Mouse (Mus musculus): ENCODE data around the gene Hist2h3b. TPM values are rescaled to one million over a fixed set of nuclear protein-coding genes. Genes with fewer than 3 reads are reported as not detected.

The Hist2h3b gene
- polyA plus RNA-seq, 1 experiment from 2014 or later: 13.3 TPM

DNA sequence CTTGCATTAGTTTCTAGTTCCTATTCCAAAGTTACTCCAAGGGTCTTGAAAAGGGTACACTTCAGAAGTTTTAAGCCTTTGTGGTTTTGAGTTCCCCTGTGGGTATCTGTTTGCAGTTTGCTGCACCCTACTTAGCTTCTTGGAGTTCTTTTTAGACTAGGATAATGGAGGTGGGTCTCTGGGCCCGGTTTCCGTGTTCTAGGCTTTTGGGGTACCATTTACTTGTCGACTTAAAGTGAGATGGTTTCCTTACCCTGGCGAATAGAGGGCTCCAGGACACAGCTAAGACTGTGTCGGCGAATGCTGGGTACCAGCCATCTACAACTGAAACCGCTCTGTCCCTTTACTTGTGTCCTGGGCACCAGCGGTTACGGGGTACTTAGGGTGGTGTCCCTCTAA is 46.8 kb upstream of the Hist2h3b start:
- peak overlapping the region; percentile 26; the same call in 1 of the 2 replicates for H3K9ac ChIP-seq (ENCODE audit: low read depth, low read length)
- H3K9me3 ChIP-seq (ENCODE audit: control insufficient read depth): no peaks in the 10 kb centered on the region
- no peaks in the 10 kb centered on the region for H3K27me3 ChIP-seq (replicated peaks; ENCODE audit: control insufficient read depth, insufficient read depth, low read length)
- H3K4me3 ChIP-seq (ENCODE audit: low read depth, low read length): peak overlapping the region; percentile 59
- H3K4me2 ChIP-seq (replicated peaks; ENCODE audit: low read depth): peak overlapping the region; percentile 76
- TF ChIP-seq CTCF (IDR thresholded peaks at IDR 0.05; ENCODE audit: low read depth): no peak
- WGBS: 12% methylated on average over 9 of the region's 9 CpGs
- peaks cover 3% of the 10 kb centered on the region; the same call in 1 of the 2 replicates for H3K4me1 ChIP-seq (replicated peaks; ENCODE audit: control insufficient read depth, insufficient read depth, low read length)
- peak overlapping the region; percentile 92 for H3K27ac ChIP-seq (ENCODE audit: low read depth, low read length)
- ATAC-seq: no peak
- H3K36me3 ChIP-seq (ENCODE audit: control insufficient read depth, insufficient read depth): no peaks in the 10 kb centered on the region

DNA sequence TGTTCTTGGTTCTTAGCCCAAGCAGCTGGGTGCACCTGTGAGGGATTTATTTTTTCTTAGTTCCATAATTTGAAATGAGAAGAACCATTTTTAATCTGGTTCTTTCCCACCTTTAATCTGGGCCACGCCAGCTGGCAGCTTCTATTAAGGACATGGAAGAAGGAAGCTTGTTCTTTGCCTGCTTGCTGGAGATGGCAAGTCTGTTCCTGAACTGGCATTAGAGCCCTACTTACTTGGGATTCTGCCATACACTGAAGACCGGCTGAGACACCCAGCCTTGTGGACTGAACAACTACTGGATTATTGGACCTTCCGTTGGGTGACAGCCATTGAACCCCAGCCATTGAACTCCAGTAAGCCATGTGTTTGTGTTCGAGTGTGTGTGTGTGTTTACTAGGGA is 45.7 kb upstream of the Hist2h3b start:
- Histone ChIP-seq H3K9me3 (ENCODE audit: control insufficient read depth) (no peaks in the 10 kb centered on the region), H3K4me2 (replicated peaks; ENCODE audit: low read depth) (no peak overlapping the region; the same call in 1 of the 2 replicates), H3K9ac (ENCODE audit: low read depth, low read length) (no peak overlapping the region), H3K4me1 (replicated peaks; ENCODE audit: control insufficient read depth, insufficient read depth, low read length) (peaks cover 3% of the 10 kb centered on the region; the same call in 1 of the 2 replicates), H3K27ac (ENCODE audit: low read depth, low read length) (no peak overlapping the region), H3K4me3 (ENCODE audit: low read depth, low read length) (no peak overlapping the region), H3K36me3 (ENCODE audit: control insufficient read depth, insufficient read depth) (no peaks in the 10 kb centered on the region), H3K27me3 (replicated peaks; ENCODE audit: control insufficient read depth, insufficient read depth, low read length) (no peaks in the 10 kb centered on the region)
- no peak for ATAC-seq
- 91% methylated on average over 4 of the region's 4 CpGs for whole genome bisulfite sequencing
- TF ChIP-seq CTCF (IDR thresholded peaks at IDR 0.05; ENCODE audit: low read depth): no peak

DNA sequence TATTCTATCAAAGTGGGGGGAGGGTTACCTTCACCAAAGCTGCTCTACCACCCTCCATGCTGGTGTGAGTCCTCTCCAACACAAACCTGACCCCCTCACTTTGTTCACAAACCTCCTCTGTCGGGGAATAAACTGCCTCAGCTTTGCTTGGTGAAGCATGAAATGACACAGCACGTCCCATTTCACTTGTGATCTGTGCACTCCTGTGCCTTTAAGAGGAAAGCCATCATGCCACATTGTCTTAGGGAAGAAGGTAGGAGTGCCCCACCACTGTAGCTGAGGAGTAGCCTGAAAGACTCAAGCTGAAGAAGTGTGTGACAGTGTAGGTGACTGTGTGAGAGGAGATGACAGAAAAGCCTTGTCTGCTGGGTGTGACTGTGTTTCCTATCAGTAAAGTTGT is 43.0 kb upstream of the Hist2h3b start:
- WGBS: 37% methylated on average over 2 of the region's 2 CpGs
- no peak overlapping the region for H3K9ac ChIP-seq (ENCODE audit: low read depth, low read length)
- no peak overlapping the region for H3K4me3 ChIP-seq (ENCODE audit: low read depth, low read length)
- H3K27me3 ChIP-seq (replicated peaks; ENCODE audit: control insufficient read depth, insufficient read depth, low read length): no peaks in the 10 kb centered on the region
- no peak overlapping the region for H3K27ac ChIP-seq (ENCODE audit: low read depth, low read length)
- no peak for ATAC-seq
- no peak for TF ChIP-seq CTCF (IDR thresholded peaks at IDR 0.05; ENCODE audit: low read depth)
- H3K36me3 ChIP-seq (ENCODE audit: control insufficient read depth, insufficient read depth): no peaks in the 10 kb centered on the region
- no peak overlapping the region for H3K4me2 ChIP-seq (replicated peaks; ENCODE audit: low read depth)
- H3K9me3 ChIP-seq (ENCODE audit: control insufficient read depth): no peaks in the 10 kb centered on the region
- peaks cover 3% of the 10 kb centered on the region; the same call in 1 of the 2 replicates for H3K4me1 ChIP-seq (replicated peaks; ENCODE audit: control insufficient read depth, insufficient read depth, low read length)

DNA sequence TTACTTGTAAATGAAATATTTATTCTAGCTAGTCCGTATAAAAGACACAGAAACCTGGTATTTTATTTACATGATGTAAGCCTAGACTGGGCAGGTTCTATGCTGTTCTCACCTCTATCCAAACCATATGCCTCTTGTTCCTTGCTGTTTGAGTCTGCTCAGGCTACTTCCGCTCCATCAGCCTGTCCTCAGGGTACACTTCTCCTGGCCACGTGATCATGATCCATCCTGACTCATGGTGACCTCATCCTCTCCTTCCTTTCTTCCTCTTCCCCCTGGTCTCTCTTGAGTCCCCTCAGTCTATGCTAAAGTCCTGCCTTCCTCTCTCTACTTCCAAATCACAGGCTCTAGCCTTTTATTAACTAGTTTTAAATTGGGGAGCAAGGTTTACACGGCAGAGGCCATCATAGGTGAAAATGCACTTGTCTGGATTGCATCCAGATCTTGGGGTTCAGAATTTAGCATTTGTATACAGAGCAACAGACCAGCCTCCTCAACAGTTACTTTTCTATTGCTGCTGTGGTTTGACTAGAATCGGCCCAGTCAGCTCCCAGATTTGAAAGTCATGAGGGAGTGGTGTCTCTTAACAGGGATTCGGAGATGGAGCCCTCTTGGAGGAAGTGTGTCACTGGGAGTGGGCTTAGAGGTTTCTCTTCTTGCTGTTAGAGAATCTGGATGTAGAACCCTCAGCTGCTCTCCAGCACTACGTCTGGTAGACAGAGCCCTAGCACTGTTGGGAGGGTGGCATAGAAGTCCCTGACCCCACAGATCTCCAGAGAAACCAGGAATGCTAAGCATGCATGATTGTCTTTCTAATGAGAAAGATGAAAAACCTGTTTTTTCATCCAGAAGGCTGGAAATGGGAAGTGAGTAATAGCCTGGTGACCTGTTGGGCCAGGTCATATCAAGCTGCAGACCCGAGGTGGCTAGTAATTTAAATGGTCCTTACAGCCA is 41.5 kb upstream of the Hist2h3b start:
- peaks cover 3% of the 10 kb centered on the region; the same call in 1 of the 2 replicates for H3K4me1 ChIP-seq (replicated peaks; ENCODE audit: control insufficient read depth, insufficient read depth, low read length)
- H3K9me3 ChIP-seq (ENCODE audit: control insufficient read depth): no peaks in the 10 kb centered on the region
- no peak overlapping the region for H3K4me3 ChIP-seq (ENCODE audit: low read depth, low read length)
- H3K4me2 ChIP-seq (replicated peaks; ENCODE audit: low read depth): no peak overlapping the region
- 0 out of 2 replicates have a peak, but pooled peaks have one; percentile 9 for ATAC-seq
- WGBS: 53% methylated on average over 8 of the region's 8 CpGs
- H3K27me3 ChIP-seq (replicated peaks; ENCODE audit: control insufficient read depth, insufficient read depth, low read length): no peaks in the 10 kb centered on the region
- no peak overlapping the region for H3K27ac ChIP-seq (ENCODE audit: low read depth, low read length)
- H3K36me3 ChIP-seq (ENCODE audit: control insufficient read depth, insufficient read depth): no peaks in the 10 kb centered on the region
- H3K9ac ChIP-seq (ENCODE audit: low read depth, low read length): no peak overlapping the region
- no peak for TF ChIP-seq CTCF (IDR thresholded peaks at IDR 0.05; ENCODE audit: low read depth)

DNA sequence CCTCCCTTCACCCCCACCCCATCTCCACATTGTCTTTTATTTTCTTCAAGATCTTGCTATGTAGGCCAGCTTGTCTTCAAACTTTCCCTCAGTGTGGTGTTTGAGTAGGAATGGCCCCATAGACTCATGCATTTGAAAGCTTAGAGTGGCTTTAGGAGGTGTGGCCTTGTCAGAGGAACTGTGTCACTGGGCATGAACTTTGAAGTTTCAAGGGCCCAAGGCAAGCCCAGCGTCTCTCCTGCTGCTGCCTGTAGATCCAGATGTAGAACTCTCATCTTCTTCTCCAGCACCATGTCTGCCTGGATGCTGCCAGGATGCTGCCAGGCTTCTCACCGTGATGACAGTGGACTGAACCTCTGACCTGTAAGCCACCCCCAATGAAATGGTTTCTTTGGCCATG is 39.6 kb upstream of the Hist2h3b start:
- no peak for TF ChIP-seq CTCF (IDR thresholded peaks at IDR 0.05; ENCODE audit: low read depth)
- ATAC-seq: no peak
- WGBS: 47% methylated on average over 2 of the region's 2 CpGs
- Histone ChIP-seq H3K4me2 (replicated peaks; ENCODE audit: low read depth) (no peak overlapping the region), H3K9me3 (ENCODE audit: control insufficient read depth) (no peaks in the 10 kb centered on the region), H3K27ac (ENCODE audit: low read depth, low read length) (no peak overlapping the region), H3K4me3 (ENCODE audit: low read depth, low read length) (no peak overlapping the region), H3K4me1 (replicated peaks; ENCODE audit: control insufficient read depth, insufficient read depth, low read length) (peaks cover 3% of the 10 kb centered on the region; the same call in 1 of the 2 replicates), H3K27me3 (replicated peaks; ENCODE audit: control insufficient read depth, insufficient read depth, low read length) (no peaks in the 10 kb centered on the region), H3K9ac (ENCODE audit: low read depth, low read length) (no peak overlapping the region), H3K36me3 (ENCODE audit: control insufficient read depth, insufficient read depth) (no peaks in the 10 kb centered on the region)

DNA sequence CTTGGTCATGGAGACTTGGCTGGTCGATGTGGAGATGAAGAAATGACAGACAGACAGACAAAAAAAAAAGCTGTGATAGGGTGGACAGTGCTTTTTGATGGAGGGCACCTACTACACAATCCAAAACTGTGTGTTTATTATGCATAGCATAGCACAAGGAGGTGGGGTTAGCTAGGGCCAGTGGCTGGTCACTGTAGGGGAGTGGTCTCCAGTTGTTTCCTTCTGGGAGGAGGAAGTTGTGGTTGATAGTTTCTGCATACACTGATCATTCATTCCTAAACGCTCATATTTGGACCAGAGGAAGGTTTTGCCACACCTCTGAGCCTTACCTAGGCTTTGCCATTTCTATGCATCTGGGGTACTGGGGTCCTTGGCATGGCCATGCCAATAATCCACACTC is 38.0 kb upstream of the Hist2h3b start:
- WGBS: 55% methylated on average over 2 of the region's 2 CpGs
- H3K27me3 ChIP-seq (replicated peaks; ENCODE audit: control insufficient read depth, insufficient read depth, low read length): no peaks in the 10 kb centered on the region

More for the DNA sequence above, 38.0 kb upstream of the Hist2h3b start:
- no peak overlapping the region for H3K9ac ChIP-seq (ENCODE audit: low read depth, low read length)
- no peaks in the 10 kb centered on the region for H3K36me3 ChIP-seq (ENCODE audit: control insufficient read depth, insufficient read depth)
- no peak overlapping the region for H3K4me2 ChIP-seq (replicated peaks; ENCODE audit: low read depth)
- no peaks in the 10 kb centered on the region for H3K9me3 ChIP-seq (ENCODE audit: control insufficient read depth)
- no peak for ATAC-seq
- no peak for TF ChIP-seq CTCF (IDR thresholded peaks at IDR 0.05; ENCODE audit: low read depth)
- H3K27ac ChIP-seq (ENCODE audit: low read depth, low read length): no peak overlapping the region
- no peak overlapping the region for H3K4me3 ChIP-seq (ENCODE audit: low read depth, low read length)
- no peaks in the 10 kb centered on the region for H3K4me1 ChIP-seq (replicated peaks; ENCODE audit: control insufficient read depth, insufficient read depth, low read length)

All from intestine, postnatal 0 days (tissue).